Mouse (Mus musculus): ENCODE measurements around the gene Ttll8. TPM values are rescaled to one million over a fixed set of nuclear protein-coding genes. Genes with fewer than 3 reads are reported as not detected.
A peak's percentile ranks its signal among the peaks of the same experiment; 100 is the strongest.

Gene Ttll8
- polyA plus RNA-seq, 1 experiment from 2014 or later, result 0.16 TPM

GRCm38 (mm10) chr15:88861772-88862622, 92.2 kb downstream of the Ttll8 start, which contains the start of gene Pim3:
Gene Pim3, plus strand, starts transcription at chr15:88862186.
- Histone ChIP-seq H3K4me1 (ENCODE audit: control insufficient read depth, insufficient read depth, low read length) (peaks cover 21% of the 10 kb centered on the region), H3K36me3 (ENCODE audit: control insufficient read depth, insufficient read depth, low read length) (peaks cover 14% of the 10 kb centered on the region), H3K27me3 (ENCODE audit: control insufficient read depth, insufficient read depth, low read depth, low read length) (no peaks in the 10 kb centered on the region), H3K27ac (ENCODE audit: low read length) (peak within 1 kb of the TSS; percentile 99), H3K9me3 (replicated peaks; ENCODE audit: control insufficient read depth, low read length, poor library complexity, severe bottlenecking) (no peaks in the 10 kb centered on the region), H3K9ac (ENCODE audit: low read depth, low read length) (peak within 1 kb of the TSS; percentile 96), H3K4me3 (ENCODE audit: low read depth, low read length) (peak within 1 kb of the TSS; percentile 91), H3K4me2 (ENCODE audit: low read length) (peak within 1 kb of the TSS; percentile 94)
- peak; percentile 90 for ATAC-seq
- WGBS, result under 1% methylated on average over 102 of the region's 107 CpGs

DNA sequence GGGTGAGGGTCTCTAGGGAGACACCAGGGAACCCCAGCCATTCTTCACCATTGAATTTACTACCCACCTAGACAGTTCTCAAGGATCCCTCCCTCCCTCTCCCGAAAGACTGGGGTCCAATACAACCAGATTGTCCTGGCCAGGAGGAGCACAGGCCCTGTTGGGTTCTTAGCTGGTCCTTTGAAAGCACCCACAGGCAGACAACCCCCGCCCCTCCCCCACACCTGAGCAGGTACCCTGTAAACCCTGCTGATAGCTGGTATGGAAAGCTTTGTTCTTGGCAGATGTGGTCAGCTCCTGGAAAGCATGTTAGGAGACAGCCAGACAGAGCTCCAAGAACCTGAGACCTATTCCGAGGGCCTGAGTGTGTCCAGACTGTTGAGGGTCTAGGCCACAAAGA, 93.4 kb downstream of the Ttll8 start:
- H3K4me2 ChIP-seq (ENCODE audit: low read length), result no peak overlapping the region
- H3K27me3 ChIP-seq (ENCODE audit: control insufficient read depth, insufficient read depth, low read depth, low read length), result no peaks in the 10 kb centered on the region
- no peak overlapping the region for H3K4me3 ChIP-seq (ENCODE audit: low read depth, low read length)
- ATAC-seq, result no peak
- H3K4me1 ChIP-seq (ENCODE audit: control insufficient read depth, insufficient read depth, low read length), result peaks cover 21% of the 10 kb centered on the region
- no peak overlapping the region for H3K9ac ChIP-seq (ENCODE audit: low read depth, low read length)
- no peak overlapping the region for H3K27ac ChIP-seq (ENCODE audit: low read length)
- no peaks in the 10 kb centered on the region for H3K9me3 ChIP-seq (replicated peaks; ENCODE audit: control insufficient read depth, low read length, poor library complexity, severe bottlenecking)
- H3K36me3 ChIP-seq (ENCODE audit: control insufficient read depth, insufficient read depth, low read length), result peaks cover 14% of the 10 kb centered on the region
- WGBS, result 90% methylated on average over 3 of the region's 3 CpGs

GRCm38 (mm10) chr15:88859206-88859970, 94.8 kb downstream of the Ttll8 start:
- Histone ChIP-seq H3K4me2 (ENCODE audit: low read length) (no peak overlapping the region), H3K9ac (ENCODE audit: low read depth, low read length) (no peak overlapping the region), H3K27ac (ENCODE audit: low read length) (no peak overlapping the region), H3K4me1 (ENCODE audit: control insufficient read depth, insufficient read depth, low read length) (peaks cover 8% of the 10 kb centered on the region), H3K4me3 (ENCODE audit: low read depth, low read length) (no peak overlapping the region), H3K36me3 (ENCODE audit: control insufficient read depth, insufficient read depth, low read length) (0 out of 2 replicates have a peak, but pooled peaks cover 1% of the 10 kb centered on the region), H3K9me3 (replicated peaks; ENCODE audit: control insufficient read depth, low read length, poor library complexity, severe bottlenecking) (no peaks in the 10 kb centered on the region), H3K27me3 (ENCODE audit: control insufficient read depth, insufficient read depth, low read depth, low read length) (no peaks in the 10 kb centered on the region)
- no peak for ATAC-seq
- WGBS, result 65% methylated on average over 8 of the region's 8 CpGs

DNA sequence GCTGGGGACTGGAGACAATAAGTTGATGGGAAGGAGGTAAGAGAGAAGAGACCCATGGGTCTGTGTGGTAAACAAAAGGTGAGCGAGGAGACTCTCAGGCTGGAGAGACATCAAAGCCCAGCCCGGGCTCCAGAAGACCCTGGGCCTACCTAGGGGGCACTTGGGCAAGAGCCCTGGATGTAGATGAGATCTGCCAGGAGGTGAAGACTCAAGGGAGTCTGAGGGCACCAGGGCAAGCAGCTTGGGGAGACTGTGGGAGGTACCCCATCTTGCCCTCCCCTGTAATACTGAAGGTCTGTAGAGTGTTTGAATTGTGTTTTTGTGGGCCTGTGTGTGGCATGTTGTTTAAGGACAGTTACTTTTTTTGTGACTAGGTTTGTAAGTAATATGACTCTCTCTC, 95.5 kb downstream of the Ttll8 start:
- no peaks in the 10 kb centered on the region for H3K36me3 ChIP-seq (ENCODE audit: control insufficient read depth, insufficient read depth, low read length)
- H3K27me3 ChIP-seq (ENCODE audit: control insufficient read depth, insufficient read depth, low read depth, low read length), result no peaks in the 10 kb centered on the region
- no peak overlapping the region for H3K4me2 ChIP-seq (ENCODE audit: low read length)
- H3K4me3 ChIP-seq (ENCODE audit: low read depth, low read length), result no peak overlapping the region
- ATAC-seq, result no peak
- no peak overlapping the region for H3K27ac ChIP-seq (ENCODE audit: low read length)
- H3K4me1 ChIP-seq (ENCODE audit: control insufficient read depth, insufficient read depth, low read length), result peaks cover 2% of the 10 kb centered on the region; the same call in 1 of the 2 replicates
- WGBS, result 84% methylated on average over 2 of the region's 2 CpGs
- no peak overlapping the region for H3K9ac ChIP-seq (ENCODE audit: low read depth, low read length)
- no peaks in the 10 kb centered on the region for H3K9me3 ChIP-seq (replicated peaks; ENCODE audit: control insufficient read depth, low read length, poor library complexity, severe bottlenecking)

DNA sequence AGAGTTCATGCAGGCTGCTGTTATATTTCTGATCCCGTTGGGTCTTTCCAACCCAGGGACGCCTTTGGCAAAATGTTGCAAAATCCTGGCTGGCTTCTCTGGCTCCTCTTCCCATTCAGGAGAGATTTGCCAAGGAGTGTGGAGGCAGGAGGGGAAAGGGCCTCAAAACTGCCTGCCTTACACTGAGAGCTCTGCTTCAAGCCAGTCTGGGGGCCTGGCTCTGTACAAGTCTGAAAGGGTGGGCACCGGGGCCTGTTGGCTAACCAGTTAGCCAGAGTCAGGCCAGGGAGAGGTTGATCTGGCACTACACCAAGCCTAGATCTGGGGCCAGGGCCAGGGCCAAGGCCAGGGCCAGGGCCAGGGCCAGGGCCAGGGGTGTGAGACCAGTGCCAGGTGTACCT, 96.1 kb downstream of the Ttll8 start:
- no peak overlapping the region for H3K4me3 ChIP-seq (ENCODE audit: low read depth, low read length)
- no peaks in the 10 kb centered on the region for H3K9me3 ChIP-seq (replicated peaks; ENCODE audit: control insufficient read depth, low read length, poor library complexity, severe bottlenecking)
- H3K4me2 ChIP-seq (ENCODE audit: low read length), result no peak overlapping the region
- no peaks in the 10 kb centered on the region for H3K36me3 ChIP-seq (ENCODE audit: control insufficient read depth, insufficient read depth, low read length)
- 83% methylated on average over 3 of the region's 3 CpGs for WGBS
- H3K27me3 ChIP-seq (ENCODE audit: control insufficient read depth, insufficient read depth, low read depth, low read length), result no peaks in the 10 kb centered on the region
- no peak overlapping the region for H3K9ac ChIP-seq (ENCODE audit: low read depth, low read length)
- no peak for ATAC-seq
- no peak overlapping the region for H3K27ac ChIP-seq (ENCODE audit: low read length)
- H3K4me1 ChIP-seq (ENCODE audit: control insufficient read depth, insufficient read depth, low read length), result peaks cover 2% of the 10 kb centered on the region; the same call in 1 of the 2 replicates

DNA sequence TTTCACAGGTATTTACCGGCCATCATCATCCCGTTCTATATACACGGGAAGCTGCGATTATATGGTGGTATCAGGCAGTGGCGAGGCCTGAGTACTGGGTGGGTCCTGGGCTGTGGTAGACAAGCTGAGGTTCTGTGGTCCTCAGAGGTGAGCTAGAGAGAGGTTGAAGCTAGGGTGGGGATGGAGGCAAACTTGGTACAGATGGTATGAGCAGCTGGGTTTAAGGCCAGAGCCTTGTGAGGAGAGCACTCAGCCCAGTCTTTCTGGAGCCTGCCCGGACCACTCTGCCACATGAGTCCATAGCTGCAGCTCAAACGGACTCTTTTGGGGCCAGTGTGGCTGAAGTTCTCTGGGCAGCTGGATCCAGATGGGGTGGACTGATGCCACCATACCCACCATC, 96.9 kb downstream of the Ttll8 start:
- Histone ChIP-seq H3K4me2 (ENCODE audit: low read length) (no peak overlapping the region), H3K9me3 (replicated peaks; ENCODE audit: control insufficient read depth, low read length, poor library complexity, severe bottlenecking) (no peaks in the 10 kb centered on the region), H3K27me3 (ENCODE audit: control insufficient read depth, insufficient read depth, low read depth, low read length) (no peaks in the 10 kb centered on the region), H3K9ac (ENCODE audit: low read depth, low read length) (no peak overlapping the region), H3K27ac (ENCODE audit: low read length) (no peak overlapping the region), H3K4me1 (ENCODE audit: control insufficient read depth, insufficient read depth, low read length) (peaks cover 2% of the 10 kb centered on the region; the same call in 1 of the 2 replicates), H3K36me3 (ENCODE audit: control insufficient read depth, insufficient read depth, low read length) (no peaks in the 10 kb centered on the region), H3K4me3 (ENCODE audit: low read depth, low read length) (no peak overlapping the region)
- 96% methylated on average over 7 of the region's 7 CpGs for WGBS
- no peak for ATAC-seq

GRCm38 (mm10) chr15:88856613-88857012, 97.6 kb downstream of the Ttll8 start:
- no peak overlapping the region for H3K4me3 ChIP-seq (ENCODE audit: low read depth, low read length)
- no peaks in the 10 kb centered on the region for H3K27me3 ChIP-seq (ENCODE audit: control insufficient read depth, insufficient read depth, low read depth, low read length)
- WGBS, result 79% methylated on average over 5 of the region's 5 CpGs
- H3K4me1 ChIP-seq (ENCODE audit: control insufficient read depth, insufficient read depth, low read length), result peaks cover 2% of the 10 kb centered on the region; the same call in 1 of the 2 replicates
- no peak overlapping the region for H3K9ac ChIP-seq (ENCODE audit: low read depth, low read length)
- no peaks in the 10 kb centered on the region for H3K36me3 ChIP-seq (ENCODE audit: control insufficient read depth, insufficient read depth, low read length)
- ATAC-seq, result no peak
- H3K9me3 ChIP-seq (replicated peaks; ENCODE audit: control insufficient read depth, low read length, poor library complexity, severe bottlenecking), result no peaks in the 10 kb centered on the region
- no peak overlapping the region for H3K27ac ChIP-seq (ENCODE audit: low read length)
- no peak overlapping the region for H3K4me2 ChIP-seq (ENCODE audit: low read length)

GRCm38 (mm10) chr15:88855896-88856417, 98.3 kb downstream of the Ttll8 start:
- WGBS, result 79% methylated on average over 6 of the region's 6 CpGs
- H3K9ac ChIP-seq (ENCODE audit: low read depth, low read length), result no peak overlapping the region

More at GRCm38 (mm10) chr15:88855896-88856417, 98.3 kb downstream of the Ttll8 start:
- H3K36me3 ChIP-seq (ENCODE audit: control insufficient read depth, insufficient read depth, low read length), result no peaks in the 10 kb centered on the region
- no peak overlapping the region for H3K4me2 ChIP-seq (ENCODE audit: low read length)
- no peak overlapping the region for H3K4me3 ChIP-seq (ENCODE audit: low read depth, low read length)
- H3K27ac ChIP-seq (ENCODE audit: low read length), result no peak overlapping the region
- ATAC-seq, result no peak
- H3K9me3 ChIP-seq (replicated peaks; ENCODE audit: control insufficient read depth, low read length, poor library complexity, severe bottlenecking), result no peaks in the 10 kb centered on the region
- no peaks in the 10 kb centered on the region for H3K4me1 ChIP-seq (ENCODE audit: control insufficient read depth, insufficient read depth, low read length)
- no peaks in the 10 kb centered on the region for H3K27me3 ChIP-seq (ENCODE audit: control insufficient read depth, insufficient read depth, low read depth, low read length)
